In the genomic region with DNA sequence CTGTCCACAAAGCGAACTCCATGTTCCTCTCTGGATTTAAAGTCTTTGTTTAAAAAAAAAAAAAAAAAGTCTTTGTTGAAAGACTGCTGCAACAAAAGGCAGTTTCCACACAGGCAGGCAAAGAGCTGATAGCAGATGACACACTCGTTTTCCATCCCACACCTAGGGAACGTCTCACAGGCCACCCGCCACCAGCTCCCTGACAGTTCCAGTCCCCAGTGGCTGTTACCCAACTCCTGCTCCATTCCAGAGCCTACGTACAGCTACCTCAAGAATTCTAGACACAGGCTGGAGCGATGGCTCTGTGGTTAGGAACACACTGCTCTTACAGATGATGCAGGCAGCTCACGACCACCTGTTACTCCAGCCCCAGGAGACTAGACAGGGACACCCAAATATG, we compare ENCODE assay signal across 17 mouse cellular contexts.
"Had no signal": no experiment of that assay in that cellular context is flagged by ENCODE, and none has a peak within 500 bp of the region (broad histone marks: within the 10 kb centered on the region; RNA-seq: fewer than 3 reads in every experiment).

No protein-coding gene starts in this region.

- H3K4me1 ChIP-seq: neural tube, embryonic 15.5 days had no signal

- H3K4me3 ChIP-seq: midbrain, embryonic 10.5 days; midbrain, embryonic 13.5 days; myocyte; neural tube, embryonic 13.5 days; neural tube, embryonic 15.5 days had no signal

- ATAC-seq: midbrain, embryonic 16.5 days had no signal

- H3K9ac ChIP-seq: lung, embryonic 14.5 days; midbrain, embryonic 13.5 days; neural tube, embryonic 13.5 days; neural tube, embryonic 15.5 days had no signal

- DNase-seq: lung, adult 18-20 months; lung, embryonic 14.5 days; lung, postnatal 10 days; lung, postnatal 4 days; retina, postnatal 1 day; right cerebral cortex, postnatal 25 days; right cerebral cortex, postnatal 4 days; spleen, adult 18-20 months; thymus, adult 18-20 months; thymus, postnatal 14 days; thymus, postnatal 36 days had no signal

- H3K9me3 ChIP-seq: midbrain, embryonic 13.5 days; neural tube, embryonic 15.5 days had no signal

- H3K27ac ChIP-seq: midbrain, embryonic 13.5 days; neural tube, embryonic 13.5 days; neural tube, embryonic 15.5 days had no signal

- H3K36me3 ChIP-seq: midbrain, embryonic 10.5 days; midbrain, embryonic 13.5 days; neural tube, embryonic 13.5 days; neural tube, embryonic 15.5 days had no signal

- H3K4me2 ChIP-seq: lung, embryonic 14.5 days; midbrain, embryonic 13.5 days; neural tube, embryonic 13.5 days; neural tube, embryonic 15.5 days had no signal
